Mouse (Mus musculus) kidney, embryonic 14.5 days (tissue): ENCODE data around the gene Rnf6. TPM values are rescaled to one million over a fixed set of nuclear protein-coding genes. Genes with fewer than 3 reads are reported as not detected.

Source experiments
- ATAC-seq: fragments of 200-750 bp; cut with Nextera tagmentation; 2 replicates; pipeline ENCODE4 v1.8.0; 2017; ENCODE audit warnings: moderate number of reproducible peaks, mild to moderate bottlenecking, moderate TSS enrichment, moderate library complexity; ENCODE audit not compliant: low FRiP score, low TSS enrichment
- H3K27ac ChIP-seq: fragments of 300-500 bp; sonication (generic); 2 replicates; pipeline ENCODE4 v1.5.1; 2014; ENCODE audit warnings: low read depth, mild to moderate bottlenecking, low read length, moderate library complexity, mixed read lengths
- H3K27me3 ChIP-seq: fragments of 300-500 bp; sonication (generic); 2 replicates; pipeline ENCODE4 v1.6.1; 2014; ENCODE audit warnings: mild to moderate bottlenecking, low read length; ENCODE audit not compliant: control insufficient read depth, insufficient read depth
- H3K36me3 ChIP-seq: fragments of 300-500 bp; sonication (generic); 2 replicates; pipeline ENCODE4 v1.6.1; 2014; ENCODE audit warnings: low read length, mixed read lengths; ENCODE audit not compliant: control insufficient read depth, insufficient read depth
- H3K4me1 ChIP-seq: fragments of 300-500 bp; sonication (generic); 2 replicates; pipeline ENCODE4 v1.6.1; 2014; ENCODE audit warnings: low read length, mixed read lengths; ENCODE audit not compliant: control insufficient read depth, insufficient read depth
- H3K4me2 ChIP-seq: fragments of 300-500 bp; sonication (generic); replicated peaks from 2 replicates; pipeline ENCODE4 v1.6.1; 2014; ENCODE audit warnings: low read depth, mild to moderate bottlenecking, low read length
- H3K4me3 ChIP-seq: fragments of 300-500 bp; sonication (generic); 2 replicates; pipeline ENCODE4 v1.5.1; 2014; ENCODE audit warnings: mild to moderate bottlenecking, low read length
- H3K9ac ChIP-seq: fragments of 300-500 bp; sonication (generic); 2 replicates; pipeline ENCODE4 v1.6.1; 2014; ENCODE audit warnings: low read depth, mild to moderate bottlenecking, low read length, moderate library complexity
- H3K9me3 ChIP-seq: fragments of 300-500 bp; sonication (generic); 2 replicates; pipeline ENCODE4 v1.6.1; 2016; ENCODE audit warnings: low read length; ENCODE audit not compliant: control insufficient read depth
- WGBS: fragments of 180-500 bp; shearing (Covaris S2); extraction: QIAGEN DNeasy Blood & Tissue Kit; methylation state at CpG from one replicate; pipeline ENCODE4 v1.1.7; 2014; 5-methylcytosine and 5-hydroxymethylcytosine counted together
- polyA plus RNA-seq: library from polyadenylated mRNA; unstranded; fragments of >200 nt; fragmentation: Nextera tagmentation; extraction: Ambion mirVana; gene quantifications from 2 replicates; pipeline ENCODE4 v1.2.1, GENCODE M21; 2014

Rnf6 gene
- 29.5 and 38.2 TPM in 2 replicates for polyA plus RNA-seq

DNA sequence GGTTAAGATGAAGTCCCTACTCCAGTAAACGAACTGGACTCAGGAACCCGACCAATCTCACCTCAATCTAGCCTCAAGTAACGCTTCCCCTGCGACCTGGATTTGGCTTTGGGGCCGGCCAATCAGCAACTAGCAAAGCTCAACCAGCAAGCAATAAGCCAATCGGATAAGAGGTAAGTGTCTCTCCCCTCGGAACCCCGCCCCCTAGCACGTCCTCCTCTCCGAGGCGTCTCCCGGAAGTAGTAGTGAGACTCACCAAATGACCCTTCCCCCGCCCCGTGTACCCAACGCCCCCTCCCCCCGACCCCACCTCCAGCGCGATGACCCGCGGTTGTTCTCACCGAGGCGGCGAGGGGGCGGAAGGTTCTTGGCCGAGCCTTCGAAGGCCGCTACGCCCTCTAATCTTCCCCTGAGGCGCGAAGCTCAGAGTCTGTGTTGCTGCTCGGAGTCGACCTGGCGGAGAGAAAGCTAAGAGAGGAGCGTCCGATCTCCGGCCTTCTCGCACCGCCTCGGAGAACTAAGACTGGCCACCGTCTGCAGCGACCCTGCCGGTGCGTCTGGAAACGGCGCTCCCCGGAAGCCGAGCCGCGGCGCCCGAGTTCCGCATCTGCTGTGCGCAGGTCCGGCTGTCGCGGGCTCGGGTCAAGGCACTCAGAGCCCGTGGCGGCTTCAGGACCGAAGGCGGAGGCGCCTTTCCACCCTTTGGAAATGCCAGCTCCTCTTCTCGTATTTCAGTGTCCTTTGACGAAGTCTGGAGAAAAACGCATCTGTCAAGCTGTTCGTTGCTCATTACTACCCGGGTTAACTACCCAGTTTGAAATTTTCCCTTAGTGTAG lies at the start of gene Rnf6:
Rnf6 (minus strand) TSS at position 677 of the 836 bp plus-strand sequence.
- Histone ChIP-seq H3K4me1 (peaks cover 7% of the 10 kb centered on the region; the same call in 1 of the 2 replicates), H3K4me3 (peak within 1 kb of the TSS; percentile 45), H3K27ac (peak within 1 kb of the TSS; percentile 92), H3K27me3 (no peaks in the 10 kb centered on the region), H3K9me3 (no peaks in the 10 kb centered on the region), H3K36me3 (peaks cover 22% of the 10 kb centered on the region), H3K4me2 (peak within 1 kb of the TSS; percentile 74), H3K9ac (peak within 1 kb of the TSS; percentile 58)
- under 1% methylated on average over 66 of the region's 67 CpGs for WGBS
- ATAC-seq: peak; percentile 100

DNA sequence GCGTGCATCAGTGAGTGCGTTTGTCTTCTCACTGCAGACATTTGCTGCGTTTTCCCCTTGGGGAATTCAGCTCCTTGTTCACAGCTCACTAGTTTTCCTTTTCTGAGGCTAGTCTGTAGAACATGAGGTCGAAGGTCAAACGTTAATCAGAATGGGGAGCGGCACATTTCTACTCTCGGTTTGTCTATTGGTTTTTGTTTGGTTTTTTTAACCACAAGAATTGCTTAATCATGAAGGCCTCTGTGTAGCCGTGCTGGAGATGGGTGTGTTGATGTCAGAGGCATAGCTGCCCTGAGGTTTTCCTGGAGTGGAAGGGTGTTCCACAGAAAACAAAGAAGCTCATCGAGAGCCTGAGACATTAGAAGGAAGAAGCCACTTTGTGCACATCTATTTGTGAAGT lies 49.2 kb upstream of the Rnf6 start:
- Histone ChIP-seq H3K27ac (no peak overlapping the region), H3K4me1 (no peaks in the 10 kb centered on the region), H3K36me3 (peaks cover 34% of the 10 kb centered on the region; the same call in 1 of the 2 replicates), H3K4me3 (no peak overlapping the region), H3K9me3 (no peaks in the 10 kb centered on the region), H3K4me2 (no peak overlapping the region), H3K9ac (no peak overlapping the region), H3K27me3 (no peaks in the 10 kb centered on the region)
- ATAC-seq: no peak
- 84% methylated on average over 9 of the region's 9 CpGs for WGBS

DNA sequence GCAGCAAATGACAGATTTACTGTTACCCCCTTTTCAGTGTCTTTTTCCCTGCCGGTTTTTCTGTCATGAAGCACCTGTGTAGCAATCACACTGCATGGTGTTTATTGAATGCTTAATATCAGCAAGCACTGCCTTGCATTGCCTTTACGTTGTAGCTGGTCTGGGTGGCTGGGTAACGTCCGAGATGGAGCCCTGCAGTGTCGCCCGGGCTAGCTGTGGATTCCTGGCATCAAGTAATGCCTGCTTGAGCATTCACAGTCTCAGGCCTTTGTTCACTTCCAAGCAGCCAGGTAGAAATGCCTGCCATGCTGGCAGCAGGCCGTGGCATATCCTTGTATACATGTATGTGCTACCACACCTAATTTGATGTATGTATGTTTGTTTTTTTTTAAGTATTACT lies 46.4 kb upstream of the Rnf6 start:
- Histone ChIP-seq H3K4me3 (no peak overlapping the region), H3K27ac (no peak overlapping the region), H3K9ac (no peak overlapping the region), H3K4me1 (no peaks in the 10 kb centered on the region), H3K27me3 (no peaks in the 10 kb centered on the region), H3K4me2 (no peak overlapping the region), H3K9me3 (no peaks in the 10 kb centered on the region), H3K36me3 (peaks cover 22% of the 10 kb centered on the region; the same call in 1 of the 2 replicates)
- no peak for ATAC-seq
- WGBS: 93% methylated on average over 7 of the region's 7 CpGs

- no peaks in the 10 kb centered on the region for H3K27me3 ChIP-seq
- no peak overlapping the region for H3K4me2 ChIP-seq
- no peaks in the 10 kb centered on the region for H3K4me1 ChIP-seq
- no peak for ATAC-seq
- peaks cover 13% of the 10 kb centered on the region; the same call in 1 of the 2 replicates for H3K36me3 ChIP-seq
- H3K27ac ChIP-seq: no peak overlapping the region
- WGBS: 82% methylated on average over 5 of the region's 6 CpGs
- H3K9me3 ChIP-seq: no peaks in the 10 kb centered on the region
- H3K4me3 ChIP-seq: no peak overlapping the region
- H3K9ac ChIP-seq: no peak overlapping the region
These were observed 44.7 kb upstream of the Rnf6 start for GRCm38 (mm10) chr5:146265934-146266591.

GRCm38 (mm10) chr5:146260003-146260402 lies 38.6 kb upstream of the Rnf6 start:
- Histone ChIP-seq H3K9me3 (no peaks in the 10 kb centered on the region), H3K36me3 (no peaks in the 10 kb centered on the region), H3K27me3 (no peaks in the 10 kb centered on the region), H3K27ac (no peak overlapping the region), H3K4me3 (no peak overlapping the region), H3K4me1 (no peaks in the 10 kb centered on the region), H3K4me2 (no peak overlapping the region), H3K9ac (no peak overlapping the region)
- 69% methylated on average over 9 of the region's 9 CpGs for WGBS
- ATAC-seq: no peak

GRCm38 (mm10) chr5:146253644-146254043 lies 32.3 kb upstream of the Rnf6 start:
- Histone ChIP-seq H3K27me3 (no peaks in the 10 kb centered on the region), H3K9me3 (no peaks in the 10 kb centered on the region), H3K4me1 (no peaks in the 10 kb centered on the region), H3K36me3 (no peaks in the 10 kb centered on the region), H3K27ac (no peak overlapping the region), H3K4me2 (no peak overlapping the region), H3K4me3 (no peak overlapping the region), H3K9ac (no peak overlapping the region)
- no peak for ATAC-seq
- 84% methylated on average over 5 of the region's 5 CpGs for WGBS

DNA sequence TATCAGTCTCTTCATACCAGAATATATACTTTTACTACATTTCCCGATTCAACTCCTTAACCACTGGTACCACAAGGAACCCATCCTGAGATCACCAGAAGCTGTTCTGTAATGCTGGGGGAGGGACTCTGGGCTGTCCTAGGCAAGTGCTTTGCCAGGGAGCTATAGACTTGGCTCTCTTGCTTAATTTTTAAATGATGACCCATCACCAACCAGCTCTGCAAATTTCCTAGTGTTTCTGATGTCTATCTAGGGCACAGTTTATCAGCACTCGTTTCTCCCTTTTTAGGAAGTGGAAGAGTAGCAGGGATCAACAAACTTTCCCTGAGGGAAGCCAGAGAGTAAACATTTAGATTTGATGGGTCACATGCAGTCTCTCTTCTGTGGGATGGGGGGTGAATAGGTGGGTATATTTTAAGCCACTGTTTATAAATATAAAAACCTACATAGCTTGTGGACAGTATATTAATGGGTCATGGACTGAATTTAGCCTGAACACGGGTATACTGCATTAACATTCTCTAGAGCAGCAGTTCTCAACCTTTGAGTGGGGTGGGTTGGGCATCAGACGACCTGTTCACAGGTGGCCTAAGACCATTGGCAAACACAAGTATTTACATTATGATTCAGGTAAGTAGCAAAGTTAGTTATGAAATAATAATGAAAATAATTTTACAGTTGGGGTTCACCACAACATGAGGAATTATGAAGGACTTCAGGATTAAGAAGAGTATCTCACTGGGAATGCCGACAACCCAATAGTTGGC lies 30.5 kb upstream of the Rnf6 start:
- no peaks in the 10 kb centered on the region for H3K36me3 ChIP-seq
- H3K9ac ChIP-seq: no peak overlapping the region
- no peak for ATAC-seq
- no peak overlapping the region for H3K27ac ChIP-seq
- H3K4me1 ChIP-seq: no peaks in the 10 kb centered on the region
- H3K9me3 ChIP-seq: no peaks in the 10 kb centered on the region
- H3K4me2 ChIP-seq: no peak overlapping the region
- no peak overlapping the region for H3K4me3 ChIP-seq
- 86% methylated on average over 5 of the region's 5 CpGs for WGBS
- H3K27me3 ChIP-seq: no peaks in the 10 kb centered on the region

DNA sequence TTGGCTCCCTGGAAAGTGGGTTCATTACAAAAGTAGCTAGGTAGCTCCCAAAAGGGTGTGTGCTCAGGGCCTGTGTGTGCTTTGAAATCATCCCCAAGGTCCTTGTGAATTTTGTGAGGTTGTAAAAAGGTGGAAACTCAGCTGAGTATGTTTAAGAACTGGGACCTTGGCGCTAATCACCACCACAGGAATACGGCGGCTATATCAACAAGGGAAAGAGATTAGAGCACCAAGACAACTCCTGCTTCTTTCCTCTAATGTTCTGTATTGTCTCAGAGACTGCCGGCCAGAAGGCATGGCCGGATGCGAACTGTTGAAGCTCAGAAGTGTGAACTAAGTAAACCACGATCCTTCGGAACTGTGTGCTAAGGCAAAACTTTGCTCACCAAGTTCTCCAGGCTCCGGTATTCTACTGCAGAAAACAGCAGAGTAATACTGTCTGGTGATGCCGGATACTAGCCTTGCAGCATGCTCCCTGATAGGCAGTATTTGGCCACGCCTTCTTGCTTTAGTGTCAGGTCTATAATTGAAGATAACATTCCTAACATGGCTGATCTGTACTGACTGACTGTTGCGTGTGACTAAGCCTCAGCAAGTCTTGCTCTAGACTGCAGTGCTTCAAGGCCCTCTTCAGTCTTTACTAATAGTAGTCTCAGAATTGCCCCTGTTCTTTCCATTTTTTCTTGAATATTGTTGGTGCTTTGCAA lies 29.2 kb upstream of the Rnf6 start:
- Histone ChIP-seq H3K4me3 (no peak overlapping the region), H3K4me1 (no peaks in the 10 kb centered on the region), H3K9me3 (no peaks in the 10 kb centered on the region), H3K27me3 (no peaks in the 10 kb centered on the region), H3K27ac (no peak overlapping the region), H3K4me2 (no peak overlapping the region), H3K36me3 (no peaks in the 10 kb centered on the region), H3K9ac (no peak overlapping the region)
- WGBS: 90% methylated on average over 12 of the region's 12 CpGs
- ATAC-seq: no peak
